Mouse (Mus musculus) liver, embryonic 12.5 days (tissue): ENCODE results near the gene Slc22a23. TPM values are rescaled to one million over a fixed set of nuclear protein-coding genes. Genes with fewer than 3 reads are reported as not detected.

Experiments
- ATAC-seq: fragments of 200-750 bp; cut with Nextera tagmentation; 2 replicates; pipeline ENCODE4 v1.8.0; 2017; ENCODE audit warnings: moderate number of reproducible peaks, mild to moderate bottlenecking, moderate library complexity
- H3K27ac ChIP-seq: fragments of 300-500 bp; sonication (generic); 2 replicates; pipeline ENCODE4 v1.5.1; 2016; ENCODE audit warnings: mild to moderate bottlenecking
- H3K27me3 ChIP-seq: fragments of 300-500 bp; sonication (generic); replicated peaks from 2 replicates; pipeline ENCODE4 v1.6.1; 2016; ENCODE audit warnings: mild to moderate bottlenecking, moderate library complexity
- H3K36me3 ChIP-seq: fragments of 300-500 bp; sonication (generic); 2 replicates; pipeline ENCODE4 v1.6.1; 2016; ENCODE audit warnings: mild to moderate bottlenecking, moderate library complexity
- H3K4me1 ChIP-seq: fragments of 300-500 bp; sonication (generic); 2 replicates; pipeline ENCODE4 v1.6.1; 2016
- H3K4me2 ChIP-seq: fragments of 300-500 bp; sonication (generic); 2 replicates; pipeline ENCODE4 v1.6.1; 2016; ENCODE audit warnings: mild to moderate bottlenecking, moderate library complexity
- H3K4me3 ChIP-seq: fragments of 300-500 bp; sonication (generic); 2 replicates; pipeline ENCODE4 v1.5.1; 2016; ENCODE audit warnings: mild to moderate bottlenecking, moderate library complexity
- H3K9ac ChIP-seq: fragments of 300-500 bp; sonication (generic); 2 replicates; pipeline ENCODE4 v1.6.1; 2016; ENCODE audit warnings: mild to moderate bottlenecking, moderate library complexity
- H3K9me3 ChIP-seq: fragments of 300-500 bp; sonication (generic); replicated peaks from 2 replicates; pipeline ENCODE4 v1.6.1; 2016; ENCODE audit warnings: mild to moderate bottlenecking, moderate library complexity
- WGBS: fragments of 180-500 bp; shearing (Covaris S2); methylation state at CpG from one replicate; pipeline ENCODE4 v1.1.7; 2016; ENCODE audit not compliant: insufficient replicate concordance; 5-methylcytosine and 5-hydroxymethylcytosine counted together
- polyA plus RNA-seq: library from polyadenylated mRNA; unstranded; fragments of >200 nt; fragmentation: Nextera tagmentation; extraction: Ambion mirVana; gene quantifications from 2 replicates; pipeline ENCODE4 v1.2.1, GENCODE M21; 2016

The Slc22a23 gene
- polyA plus RNA-seq, 1 experiment from 2014 or later = 13.8 TPM

DNA sequence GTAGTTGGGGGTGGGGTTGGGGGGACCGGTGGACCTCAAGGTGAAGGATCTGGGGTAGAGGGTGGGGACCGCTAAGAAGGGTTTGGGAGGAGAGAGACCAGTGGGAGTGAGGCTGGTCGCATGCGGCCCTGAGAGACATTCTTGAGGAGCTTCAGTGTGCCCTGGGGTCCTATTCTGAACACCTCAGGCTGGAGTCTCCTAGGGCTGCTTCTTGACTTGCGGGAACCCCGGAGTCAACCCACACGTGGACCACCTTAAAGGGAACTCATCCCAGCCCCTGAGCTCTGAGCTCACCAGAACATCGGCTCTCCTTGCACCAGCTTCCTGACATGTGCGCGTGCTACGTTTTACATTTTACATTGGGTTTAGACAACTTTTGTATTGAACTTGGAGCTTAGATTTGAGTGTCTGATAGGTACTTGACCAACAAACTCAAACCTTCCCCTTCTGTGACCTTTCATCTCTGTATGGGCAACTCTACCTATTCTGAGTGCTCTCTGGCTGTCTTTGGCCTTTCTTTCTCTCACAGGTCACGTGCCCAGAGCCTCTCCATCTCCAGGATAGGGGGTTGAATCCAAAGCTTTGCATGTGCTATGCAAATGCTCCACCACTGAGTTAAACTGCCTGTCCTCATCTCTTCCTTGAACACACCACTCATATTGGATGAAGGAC is 181.5 kb downstream of the Slc22a23 start:
- WGBS = 32% methylated on average over 12 of the region's 12 CpGs
- no peak for ATAC-seq
- peak overlapping the region; percentile 82 for H3K9ac ChIP-seq

DNA sequence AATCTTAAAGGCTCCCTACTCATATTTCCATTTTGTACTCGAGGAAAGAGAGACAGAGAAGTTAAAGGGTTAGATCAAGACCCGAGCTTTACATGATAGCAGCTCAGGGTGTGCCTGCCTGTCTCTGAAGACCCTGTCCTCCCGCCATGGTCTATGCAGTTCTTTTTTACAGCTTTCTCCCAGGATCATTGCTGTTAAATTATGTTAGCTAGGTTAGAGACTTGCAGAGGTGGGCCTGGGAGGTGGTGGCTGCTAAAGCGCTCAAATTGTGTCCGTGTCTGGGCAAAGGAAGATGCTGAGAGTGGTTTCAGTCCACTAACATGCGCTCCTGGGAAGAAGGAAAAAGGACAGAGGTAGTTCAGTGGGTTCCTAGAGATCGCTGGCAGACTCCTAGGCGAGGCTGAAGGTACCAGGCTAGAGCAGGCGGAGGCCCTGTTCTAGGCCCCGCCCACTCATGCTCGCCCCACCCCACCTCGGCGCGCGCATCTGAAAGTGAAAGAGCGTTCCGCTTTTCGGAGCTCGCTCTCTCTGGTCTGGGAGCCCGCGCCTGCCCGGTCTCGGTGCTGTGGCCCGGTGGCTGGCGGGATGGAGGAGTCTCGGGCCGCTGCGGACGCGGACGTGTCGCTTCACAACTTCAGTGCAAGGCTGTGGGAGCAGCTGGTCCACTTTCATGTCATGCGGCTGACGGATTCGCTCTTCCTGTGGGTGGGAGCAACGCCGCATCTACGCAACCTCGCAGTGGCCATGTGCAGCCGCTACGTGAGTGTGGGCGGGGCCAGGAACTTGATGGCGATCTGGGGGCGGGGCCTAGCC is 182.3 kb downstream of the Slc22a23 start, which contains the start of gene Psmg4:
Psmg4 (plus strand) TSS at position 474 of the 813 bp plus-strand sequence.
- WGBS = 3% methylated on average over 44 of the region's 44 CpGs

More for the DNA sequence above, 181.5 kb downstream of the Slc22a23 start:
- Histone ChIP-seq H3K4me3 (peak overlapping the region; percentile 88), H3K4me1 (peaks cover 24% of the 10 kb centered on the region), H3K36me3 (peaks cover 11% of the 10 kb centered on the region), H3K27ac (peak overlapping the region; percentile 87), H3K4me2 (peak overlapping the region; percentile 75), H3K9me3 (no peaks in the 10 kb centered on the region), H3K27me3 (no peaks in the 10 kb centered on the region)

DNA sequence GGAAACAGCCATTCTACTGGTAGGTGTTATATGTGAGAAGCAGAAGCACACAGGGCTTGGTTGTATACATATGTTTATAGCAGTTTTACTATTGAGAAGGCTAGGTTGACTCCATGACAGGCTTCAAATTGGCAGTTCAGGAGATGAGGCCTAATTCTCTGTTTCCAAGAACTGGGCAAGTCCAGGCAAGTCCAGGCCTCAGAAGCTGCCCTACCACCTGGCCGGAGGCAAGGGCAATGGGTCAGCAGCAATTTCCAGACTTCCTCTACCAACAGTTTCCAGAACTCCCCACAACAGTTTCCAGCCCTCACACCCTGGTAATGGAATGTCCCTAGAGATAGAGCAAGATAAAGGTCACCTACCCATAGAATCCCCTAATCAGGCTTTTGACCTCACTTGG is 185.1 kb downstream of the Slc22a23 start:
- Histone ChIP-seq H3K27me3 (no peaks in the 10 kb centered on the region), H3K4me3 (no peak overlapping the region), H3K27ac (no peak overlapping the region), H3K36me3 (no peaks in the 10 kb centered on the region), H3K9ac (no peak overlapping the region), H3K4me2 (no peak overlapping the region), H3K4me1 (peaks cover 30% of the 10 kb centered on the region), H3K9me3 (no peaks in the 10 kb centered on the region)
- no peak for ATAC-seq
- WGBS = 81% methylated on average over 1 of the region's 1 CpGs

More for the DNA sequence above, 182.3 kb downstream of the Slc22a23 start, which contains the start of gene Psmg4:
- peak within 1 kb of the TSS; percentile 75 for H3K4me2 ChIP-seq
- H3K9me3 ChIP-seq = no peaks in the 10 kb centered on the region
- no peaks in the 10 kb centered on the region for H3K27me3 ChIP-seq
- peaks cover 24% of the 10 kb centered on the region for H3K4me1 ChIP-seq
- peak within 1 kb of the TSS; percentile 87 for H3K27ac ChIP-seq
- peak within 1 kb of the TSS; percentile 82 for H3K9ac ChIP-seq
- ATAC-seq = peak; percentile 96
- peak within 1 kb of the TSS; percentile 88 for H3K4me3 ChIP-seq
- H3K36me3 ChIP-seq = peaks cover 11% of the 10 kb centered on the region

- Histone ChIP-seq H3K27ac (no peak overlapping the region), H3K4me3 (no peak overlapping the region), H3K9me3 (no peaks in the 10 kb centered on the region), H3K9ac (no peak overlapping the region), H3K4me1 (peaks cover 21% of the 10 kb centered on the region), H3K4me2 (no peak overlapping the region), H3K27me3 (no peaks in the 10 kb centered on the region), H3K36me3 (no peaks in the 10 kb centered on the region)
- WGBS = 81% methylated on average over 3 of the region's 3 CpGs
- no peak for ATAC-seq
These were observed 187.3 kb downstream of the Slc22a23 start for GRCm38 (mm10) chr13:34157596-34158157.

DNA sequence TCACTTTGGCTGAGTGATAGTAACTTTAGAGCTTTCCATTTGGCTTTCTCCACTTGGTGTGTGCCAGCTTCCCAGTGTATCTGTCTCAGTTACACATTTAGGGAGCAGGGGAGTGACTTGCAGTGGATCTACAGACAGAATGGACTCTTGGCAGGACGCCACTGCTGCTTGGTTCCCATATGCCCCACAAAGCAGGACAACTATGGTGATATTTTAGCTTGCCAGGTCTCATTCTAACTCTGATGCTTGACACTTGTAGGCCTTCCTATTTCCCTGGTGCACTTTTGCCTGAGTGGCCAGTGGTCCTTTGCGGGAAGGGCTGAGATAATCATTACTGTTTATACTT is 188.2 kb downstream of the Slc22a23 start:
- no peak overlapping the region for H3K4me3 ChIP-seq
- 69% methylated on average over 2 of the region's 2 CpGs for WGBS
- H3K4me1 ChIP-seq = peaks cover 12% of the 10 kb centered on the region
- H3K4me2 ChIP-seq = no peak overlapping the region
- H3K9me3 ChIP-seq = no peaks in the 10 kb centered on the region
- no peak overlapping the region for H3K27ac ChIP-seq
- H3K27me3 ChIP-seq = peaks cover 4% of the 10 kb centered on the region; the same call in 1 of the 2 replicates
- H3K36me3 ChIP-seq = no peaks in the 10 kb centered on the region
- no peak for ATAC-seq
- no peak overlapping the region for H3K9ac ChIP-seq

DNA sequence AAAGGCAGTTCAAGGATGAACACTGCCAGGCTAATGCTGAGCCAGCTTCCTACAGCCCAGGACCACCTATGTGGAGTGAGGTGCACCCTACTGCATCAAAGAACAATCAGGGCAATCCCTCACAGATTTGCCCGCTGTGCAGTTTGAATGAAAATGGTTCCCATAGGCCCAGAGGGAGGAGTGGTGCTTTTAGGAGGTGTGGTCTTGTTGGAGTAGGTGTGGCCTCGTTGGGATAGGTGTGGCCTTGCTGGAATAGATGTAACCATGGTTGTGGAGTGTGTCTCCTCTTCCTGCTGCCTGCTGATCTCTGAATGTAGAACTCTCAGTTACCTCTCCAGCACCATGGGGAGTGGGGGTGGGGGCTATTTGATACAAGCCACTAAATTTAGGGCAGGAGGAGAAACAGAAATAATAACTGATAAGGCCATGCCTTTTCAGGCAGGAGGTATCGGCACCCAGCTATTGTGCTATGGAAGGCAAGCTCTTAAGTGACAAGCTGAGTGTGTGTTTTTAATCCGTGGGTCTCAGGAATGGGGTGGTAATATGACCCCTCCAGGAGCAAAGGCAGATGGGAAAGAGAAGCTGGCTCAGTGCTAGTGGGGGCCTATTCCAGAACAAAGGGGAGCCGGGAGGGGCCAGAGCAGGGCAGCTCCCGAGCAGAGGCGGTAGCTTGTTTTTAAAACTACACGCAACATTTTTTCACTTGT is 188.7 kb downstream of the Slc22a23 start:
- Histone ChIP-seq H3K27ac (no peak overlapping the region), H3K4me2 (no peak overlapping the region), H3K9ac (no peak overlapping the region), H3K4me3 (no peak overlapping the region), H3K4me1 (peaks cover 12% of the 10 kb centered on the region), H3K36me3 (no peaks in the 10 kb centered on the region), H3K9me3 (no peaks in the 10 kb centered on the region), H3K27me3 (peaks cover 9% of the 10 kb centered on the region; the same call in 1 of the 2 replicates)
- peak; percentile 47; the same call in 1 of the 2 replicates for ATAC-seq
- WGBS = 66% methylated on average over 8 of the region's 8 CpGs

DNA sequence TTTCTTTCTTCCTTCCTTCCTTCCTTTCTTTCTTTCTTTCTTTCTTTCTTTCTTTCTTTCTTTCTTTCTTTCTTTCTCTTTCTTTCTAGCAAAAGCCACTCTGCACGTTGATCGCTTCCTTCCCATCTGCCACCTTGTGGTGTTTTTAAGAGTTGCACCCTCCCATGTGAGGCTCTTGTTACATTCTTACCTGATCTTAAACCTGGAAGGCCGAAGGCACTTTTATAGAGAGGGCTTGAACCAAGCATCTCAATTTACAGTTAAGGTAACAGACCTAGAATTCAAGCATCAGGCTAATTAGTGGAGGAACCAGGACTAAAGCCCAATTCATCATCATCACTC is 190.1 kb downstream of the Slc22a23 start:
- peak overlapping the region; percentile 40 for H3K4me2 ChIP-seq
- no peak overlapping the region for H3K27ac ChIP-seq
- no peaks in the 10 kb centered on the region for H3K9me3 ChIP-seq
- peaks cover 21% of the 10 kb centered on the region for H3K27me3 ChIP-seq
- no peaks in the 10 kb centered on the region for H3K36me3 ChIP-seq
- no peak overlapping the region for H3K9ac ChIP-seq
- peaks cover 13% of the 10 kb centered on the region for H3K4me1 ChIP-seq
- 28% methylated on average over 3 of the region's 3 CpGs for WGBS
- H3K4me3 ChIP-seq = no peak overlapping the region
- ATAC-seq = no peak

- H3K27me3 ChIP-seq = peaks cover 26% of the 10 kb centered on the region
- no peaks in the 10 kb centered on the region for H3K9me3 ChIP-seq
- peak; percentile 45; the same call in 1 of the 2 replicates for ATAC-seq
- 41% methylated on average over 13 of the region's 13 CpGs for WGBS
- H3K4me3 ChIP-seq = no peak overlapping the region
- peaks cover 18% of the 10 kb centered on the region for H3K4me1 ChIP-seq
- H3K36me3 ChIP-seq = no peaks in the 10 kb centered on the region
- peak overlapping the region; percentile 40 for H3K4me2 ChIP-seq
- no peak overlapping the region for H3K27ac ChIP-seq
- no peak overlapping the region for H3K9ac ChIP-seq
These were observed 190.6 kb downstream of the Slc22a23 start for GRCm38 (mm10) chr13:34154217-34154930.

DNA sequence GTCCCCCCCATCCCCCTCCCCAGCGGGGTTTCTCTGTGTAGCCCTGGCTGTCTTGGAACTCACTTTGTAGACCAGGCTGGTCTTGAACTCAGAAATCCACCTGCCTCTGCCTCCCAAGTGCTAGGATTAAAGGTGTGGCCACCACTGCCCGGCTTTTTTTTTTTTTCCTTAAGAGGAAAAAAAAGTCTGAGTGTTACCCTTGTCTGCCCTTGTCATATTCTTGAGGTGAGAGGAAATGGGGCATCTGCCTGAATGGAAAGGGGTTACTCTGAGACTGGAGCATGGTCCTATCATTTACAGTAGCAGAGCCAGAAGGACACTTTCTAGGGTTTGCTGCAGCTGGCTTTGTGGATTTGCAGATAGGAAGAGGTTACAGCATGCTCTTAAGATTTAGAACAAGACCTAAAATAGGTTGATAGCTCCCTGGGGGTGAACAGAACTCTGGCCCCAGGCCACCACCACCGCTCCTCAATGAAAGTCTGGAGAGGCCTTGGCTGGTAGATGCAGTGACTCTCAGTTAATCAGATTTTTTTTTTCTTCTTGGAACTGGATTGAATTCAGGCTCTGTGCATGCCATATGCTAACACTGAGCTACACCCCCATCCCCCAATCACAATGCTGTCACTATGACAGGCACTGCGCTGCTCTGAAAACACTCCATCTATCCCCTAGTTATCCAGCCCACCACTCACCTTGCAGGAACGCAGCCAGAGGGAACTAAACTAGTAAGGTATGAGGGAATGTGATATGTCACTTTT is 191.5 kb downstream of the Slc22a23 start:
- 81% methylated on average over 4 of the region's 5 CpGs for WGBS

DNA sequence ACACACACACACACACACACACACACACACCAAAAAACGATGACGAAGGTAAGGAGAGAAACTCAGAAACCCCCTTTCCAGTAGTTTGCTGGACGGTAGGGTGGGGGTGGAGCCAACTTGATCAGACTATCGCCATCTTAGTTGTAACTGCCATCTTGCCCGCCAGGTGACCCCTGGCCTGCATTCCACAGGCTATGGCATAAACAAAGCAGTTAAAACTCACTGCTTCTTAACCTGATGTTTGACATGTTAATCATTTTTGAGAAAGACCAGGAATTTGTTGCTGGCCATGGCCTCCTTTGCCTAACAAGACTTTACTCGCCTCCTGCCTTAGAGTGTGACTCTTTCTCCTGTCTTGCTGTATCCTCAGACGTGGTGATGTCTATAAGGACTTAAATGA is 192.3 kb downstream of the Slc22a23 start:
- Histone ChIP-seq H3K4me1 (peaks cover 25% of the 10 kb centered on the region), H3K4me2 (no peak overlapping the region), H3K36me3 (no peaks in the 10 kb centered on the region), H3K4me3 (no peak overlapping the region), H3K9me3 (no peaks in the 10 kb centered on the region), H3K27ac (no peak overlapping the region), H3K9ac (no peak overlapping the region), H3K27me3 (peaks cover 43% of the 10 kb centered on the region)
- no peak for ATAC-seq
- WGBS = 59% methylated on average over 7 of the region's 7 CpGs

More for the DNA sequence above, 191.5 kb downstream of the Slc22a23 start:
- no peak for ATAC-seq
- Histone ChIP-seq H3K4me3 (no peak overlapping the region), H3K4me1 (peaks cover 25% of the 10 kb centered on the region), H3K36me3 (no peaks in the 10 kb centered on the region), H3K4me2 (no peak overlapping the region), H3K9ac (no peak overlapping the region), H3K9me3 (no peaks in the 10 kb centered on the region), H3K27ac (no peak overlapping the region), H3K27me3 (peaks cover 35% of the 10 kb centered on the region)

GRCm38 (mm10) chr13:34151425-34151824 is 193.6 kb downstream of the Slc22a23 start:
- WGBS = 42% methylated on average over 1 of the region's 1 CpGs
- H3K9me3 ChIP-seq = no peaks in the 10 kb centered on the region
- H3K9ac ChIP-seq = no peak overlapping the region
- H3K36me3 ChIP-seq = no peaks in the 10 kb centered on the region
- no peak overlapping the region for H3K27ac ChIP-seq
- H3K4me3 ChIP-seq = no peak overlapping the region
- peaks cover 52% of the 10 kb centered on the region for H3K27me3 ChIP-seq
- peaks cover 23% of the 10 kb centered on the region for H3K4me1 ChIP-seq
- ATAC-seq = no peak
- no peak overlapping the region for H3K4me2 ChIP-seq
